Mouse (Mus musculus): ENCODE results near the gene Rcn2. TPM values are rescaled to one million over a fixed set of nuclear protein-coding genes. Genes with fewer than 3 reads are reported as not detected.

Gene Rcn2
- polyA plus RNA-seq, 1 experiment from 2014 or later = 387 TPM

GRCm38 (mm10) chr9:56106274-56107072 is 64.8 kb downstream of the Rcn2 start:
- WGBS = 65% methylated on average over 6 of the region's 6 CpGs

GRCm38 (mm10) chr9:56107527-56107926 is 65.9 kb downstream of the Rcn2 start:
- no peaks in the 10 kb centered on the region for H3K27me3 ChIP-seq (ENCODE audit: control insufficient read depth, insufficient read depth, low read length)
- H3K4me2 ChIP-seq (replicated peaks; ENCODE audit: low read depth, low read length) = no peak overlapping the region
- 74% methylated on average over 6 of the region's 6 CpGs for WGBS
- no peak overlapping the region for H3K27ac ChIP-seq (ENCODE audit: low read depth, low read length)
- no peak overlapping the region for H3K9ac ChIP-seq (ENCODE audit: low read depth, low read length)
- H3K9me3 ChIP-seq (ENCODE audit: control insufficient read depth, low read length) = no peaks in the 10 kb centered on the region
- no peak for DNase-seq (ENCODE audit: low spot score)
- H3K4me3 ChIP-seq (ENCODE audit: low read depth, low read length) = no peak overlapping the region
- ATAC-seq (ENCODE audit: low FRiP score) = no peak
- H3K36me3 ChIP-seq (ENCODE audit: control insufficient read depth, insufficient read depth, low read length) = no peaks in the 10 kb centered on the region
- no peaks in the 10 kb centered on the region; the same call in 1 of the 2 replicates for H3K4me1 ChIP-seq (replicated peaks; ENCODE audit: control insufficient read depth, insufficient read depth, low read length)

More at GRCm38 (mm10) chr9:56106274-56107072, 64.8 kb downstream of the Rcn2 start:
- no peak overlapping the region for H3K9ac ChIP-seq (ENCODE audit: low read depth, low read length)
- no peaks in the 10 kb centered on the region for H3K27me3 ChIP-seq (ENCODE audit: control insufficient read depth, insufficient read depth, low read length)
- DNase-seq (ENCODE audit: low spot score) (no peak), ATAC-seq (ENCODE audit: low FRiP score) (no peak)
- H3K27ac ChIP-seq (ENCODE audit: low read depth, low read length) = no peak overlapping the region
- no peaks in the 10 kb centered on the region for H3K9me3 ChIP-seq (ENCODE audit: control insufficient read depth, low read length)
- no peak overlapping the region for H3K4me2 ChIP-seq (replicated peaks; ENCODE audit: low read depth, low read length)
- H3K4me3 ChIP-seq (ENCODE audit: low read depth, low read length) = no peak overlapping the region
- no peaks in the 10 kb centered on the region; the same call in 1 of the 2 replicates for H3K4me1 ChIP-seq (replicated peaks; ENCODE audit: control insufficient read depth, insufficient read depth, low read length)
- H3K36me3 ChIP-seq (ENCODE audit: control insufficient read depth, insufficient read depth, low read length) = no peaks in the 10 kb centered on the region

GRCm38 (mm10) chr9:56108174-56108573 is 66.5 kb downstream of the Rcn2 start:
- H3K4me2 ChIP-seq (replicated peaks; ENCODE audit: low read depth, low read length) = no peak overlapping the region
- DNase-seq (ENCODE audit: low spot score) = no peak
- 91% methylated on average over 5 of the region's 5 CpGs for WGBS
- no peak overlapping the region for H3K27ac ChIP-seq (ENCODE audit: low read depth, low read length)
- H3K4me1 ChIP-seq (replicated peaks; ENCODE audit: control insufficient read depth, insufficient read depth, low read length) = no peaks in the 10 kb centered on the region; the same call in 1 of the 2 replicates
- no peak overlapping the region for H3K4me3 ChIP-seq (ENCODE audit: low read depth, low read length)
- no peaks in the 10 kb centered on the region for H3K36me3 ChIP-seq (ENCODE audit: control insufficient read depth, insufficient read depth, low read length)
- no peak overlapping the region for H3K9ac ChIP-seq (ENCODE audit: low read depth, low read length)
- H3K27me3 ChIP-seq (ENCODE audit: control insufficient read depth, insufficient read depth, low read length) = no peaks in the 10 kb centered on the region
- no peak for ATAC-seq (ENCODE audit: low FRiP score)
- H3K9me3 ChIP-seq (ENCODE audit: control insufficient read depth, low read length) = no peaks in the 10 kb centered on the region

Other genes starting within 250 kb of the Rcn2 start
- 14.7 and 15.1 TPM in 2 replicates for gene Scaper, start 103.7 kb upstream of the Rcn2 start, polyA plus RNA-seq (2014; fragmentation: Nextera tagmentation; extraction: Ambion mirVana)
- gene 4930563M21Rik, start 31.3 kb upstream of the Rcn2 start, polyA plus RNA-seq (2014; fragmentation: Nextera tagmentation; extraction: Ambion mirVana) = not detected in 2 replicates
- 0.19 and 0.45 TPM in 2 replicates for gene Pstpip1, start 48.1 kb downstream of the Rcn2 start, polyA plus RNA-seq (2014; fragmentation: Nextera tagmentation; extraction: Ambion mirVana)
- 529 and 555 TPM in 2 replicates for gene Tspan3, start 123.6 kb downstream of the Rcn2 start, polyA plus RNA-seq (2014; fragmentation: Nextera tagmentation; extraction: Ambion mirVana)

All from hindbrain, embryonic 11.5 days (tissue).